Mouse (Mus musculus) liver, adult 2 months (tissue): Measurements from ENCODE around the gene Dram1. TPM values are rescaled to one million over a fixed set of nuclear protein-coding genes. Genes with fewer than 3 reads are reported as not detected.

Source experiments
- DNase-seq: peaks from one replicate; pipeline ENCODE4 v3.0.0-alpha.2; 2011; ENCODE audit warnings: low read depth, low spot score; ENCODE audit errors: extremely low read depth
- H3K27ac ChIP-seq: fragments of 200-500 bp; replicated peaks from 2 replicates; pipeline ENCODE4 v1.5.1; 2012; ENCODE audit warnings: low read depth, mild to moderate bottlenecking, control low read depth, inconsistent platforms, low read length; ENCODE audit not compliant: insufficient read depth
- H3K27me3 ChIP-seq: fragments of 200-500 bp; 2 replicates; pipeline ENCODE4 v1.6.1; 2012; ENCODE audit warnings: mild to moderate bottlenecking, moderate library complexity, low read length, inconsistent platforms; ENCODE audit not compliant: control insufficient read depth, insufficient read depth
- H3K36me3 ChIP-seq: fragments of 200-500 bp; 2 replicates; pipeline ENCODE4 v1.6.1; 2012; ENCODE audit warnings: low read length, inconsistent platforms; ENCODE audit not compliant: control insufficient read depth, insufficient read depth
- H3K4me1 ChIP-seq: fragments of 200-500 bp; 2 replicates; pipeline ENCODE4 v1.6.1; 2011; ENCODE audit warnings: low read length; ENCODE audit not compliant: control insufficient read depth, insufficient read depth
- H3K4me3 ChIP-seq: fragments of 200-500 bp; 2 replicates; pipeline ENCODE4 v1.5.1; 2011; ENCODE audit warnings: low read depth, mild to moderate bottlenecking, control low read depth, low read length, moderate library complexity; ENCODE audit not compliant: insufficient read depth
- H3K79me2 ChIP-seq: fragments of 200-500 bp; 2 replicates; pipeline ENCODE4 v1.6.1; 2012; ENCODE audit warnings: inconsistent platforms, mild to moderate bottlenecking, low read length, moderate library complexity; ENCODE audit not compliant: control insufficient read depth, insufficient read depth
- H3K9ac ChIP-seq: fragments of 200-500 bp; 2 replicates; pipeline ENCODE4 v1.6.1; 2012; ENCODE audit warnings: low read depth, mild to moderate bottlenecking, control low read depth, inconsistent platforms, low read length
- CTCF ChIP-seq: fragments of 200-500 bp; IDR thresholded peaks from 2 replicates; pipeline ENCODE4 v1.5.1; 2011; ENCODE audit warnings: low read depth, low read length, control low read depth
- POLR2A ChIP-seq: fragments of 200-500 bp; IDR thresholded peaks from 2 replicates; pipeline ENCODE4 v1.6.1; 2011; ENCODE audit warnings: low read length, control low read depth; ENCODE audit not compliant: insufficient read depth; ENCODE audit errors: extremely low read depth
- WGBS: fragments of 180-500 bp; shearing (Covaris S2); methylation state at CpG from one replicate; pipeline ENCODE4 v1.1.7; 2018; 5-methylcytosine and 5-hydroxymethylcytosine counted together
- polyA plus RNA-seq: library from polyadenylated mRNA; depleted of rRNA; stranded (reverse); fragments of >200 nt; gene quantifications from 2 replicates; pipeline ENCODE4 v1.2.3, GENCODE M21; 2012; rRNA removed
- total RNA-seq: library from RNA; depleted of rRNA; stranded (reverse); fragments of >200 nt; gene quantifications from 2 replicates; pipeline ENCODE4 v1.2.3, GENCODE M21; 2014; rRNA removed

Dram1 gene
- total and polyA plus RNA-seq, 2 experiments, result 0.46 to 0.60 TPM

DNA sequence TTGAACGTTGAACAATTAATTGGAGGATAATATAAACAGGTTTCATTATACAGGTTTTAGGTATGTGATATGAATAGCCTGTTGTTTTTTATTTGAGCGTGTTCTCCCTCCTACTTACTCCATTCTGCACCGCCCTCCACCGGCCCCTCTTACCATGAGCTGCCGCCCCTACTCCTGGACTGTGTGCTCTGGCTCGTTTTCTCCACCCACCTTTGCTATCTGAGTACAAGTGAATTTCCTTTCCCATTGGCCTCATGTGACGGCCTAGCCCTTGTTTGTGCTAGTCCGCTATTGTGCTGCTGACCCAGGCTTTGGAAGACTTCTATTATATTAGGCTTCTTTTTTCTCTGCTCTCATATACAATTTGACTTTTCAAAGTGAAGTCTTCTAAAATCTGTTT, 91.6 kb downstream of the Dram1 start:
- Histone ChIP-seq H3K9ac (no peak overlapping the region), H3K4me3 (no peak overlapping the region), H3K27me3 (no peaks in the 10 kb centered on the region), H3K27ac (no peak overlapping the region), H3K4me1 (no peaks in the 10 kb centered on the region), H3K36me3 (no peaks in the 10 kb centered on the region), H3K79me2 (no peaks in the 10 kb centered on the region)
- WGBS, result 82% methylated on average over 8 of the region's 8 CpGs
- TF ChIP-seq CTCF (no peak), POLR2A (no peak)
- no peak for DNase-seq

- Histone ChIP-seq H3K4me1 (no peaks in the 10 kb centered on the region), H3K36me3 (no peaks in the 10 kb centered on the region), H3K9ac (no peak overlapping the region), H3K79me2 (no peaks in the 10 kb centered on the region), H3K4me3 (no peak overlapping the region), H3K27ac (no peak overlapping the region), H3K27me3 (no peaks in the 10 kb centered on the region)
- 89% methylated on average over 4 of the region's 4 CpGs for WGBS
- TF ChIP-seq CTCF (no peak), POLR2A (no peak)
- DNase-seq, result no peak
Measured at GRCm38 (mm10) chr10:88284343-88284990, 94.4 kb downstream of the Dram1 start.

DNA sequence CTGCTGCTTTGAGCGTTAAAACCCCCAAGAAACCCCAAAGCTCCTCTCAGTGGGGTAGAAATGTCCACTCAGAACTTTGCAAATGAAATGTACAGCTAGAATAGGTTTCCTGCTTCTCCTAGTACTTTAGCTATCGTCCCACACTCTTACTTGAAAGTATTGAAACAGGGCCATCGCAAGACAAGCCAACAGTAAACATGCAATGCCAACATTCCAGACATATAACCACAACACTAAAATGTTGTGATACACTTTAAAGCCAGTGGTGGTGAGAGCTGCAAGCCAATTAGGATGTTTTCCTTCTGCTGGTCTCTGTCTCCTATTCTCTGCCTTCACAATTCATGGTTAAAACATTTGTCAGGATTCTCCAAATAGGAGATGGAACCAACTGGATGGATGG, 97.2 kb downstream of the Dram1 start:
- Histone ChIP-seq H3K9ac (no peak overlapping the region), H3K27ac (no peak overlapping the region), H3K4me3 (no peak overlapping the region), H3K27me3 (no peaks in the 10 kb centered on the region), H3K36me3 (no peaks in the 10 kb centered on the region), H3K4me1 (no peaks in the 10 kb centered on the region), H3K79me2 (no peaks in the 10 kb centered on the region)
- WGBS, result 85% methylated on average over 3 of the region's 3 CpGs
- no peak for DNase-seq
- TF ChIP-seq CTCF (no peak), POLR2A (no peak)

- Histone ChIP-seq H3K4me3 (no peak overlapping the region), H3K79me2 (no peaks in the 10 kb centered on the region), H3K27me3 (no peaks in the 10 kb centered on the region), H3K4me1 (no peaks in the 10 kb centered on the region), H3K9ac (no peak overlapping the region), H3K36me3 (no peaks in the 10 kb centered on the region), H3K27ac (no peak overlapping the region)
- 76% methylated on average over 5 of the region's 5 CpGs for WGBS
- no peak for DNase-seq
- TF ChIP-seq CTCF, result no peak
- TF ChIP-seq POLR2A, result no peak
Measured at GRCm38 (mm10) chr10:88274045-88274444, 104.8 kb downstream of the Dram1 start.

Other genes starting within 250 kb of the Dram1 start
- gene Parpbp, start 232.1 kb downstream of the Dram1 start, total RNA-seq, result 0.09 and 0.67 TPM in 2 replicates
- gene Parpbp, start 232.1 kb downstream of the Dram1 start, polyA plus RNA-seq, result 0.02 TPM in 1 of 2 replicates, not detected in the other
- 8.9 and 11.3 TPM in 2 replicates for gene Nup37, start 232.1 kb downstream of the Dram1 start, total RNA-seq
- 2.4 and 3.4 TPM in 2 replicates for gene Nup37, start 232.1 kb downstream of the Dram1 start, polyA plus RNA-seq
- 45.6 and 50.2 TPM in 2 replicates for gene Washc3, start 178.0 kb downstream of the Dram1 start, total RNA-seq
- gene Washc3, start 178.0 kb downstream of the Dram1 start, polyA plus RNA-seq, result 8.7 and 9.4 TPM in 2 replicates
- gene Gnptab, start 52 bp upstream of the Dram1 start, total RNA-seq, result 5.2 and 6.8 TPM in 2 replicates
- gene Gnptab, start 52 bp upstream of the Dram1 start, polyA plus RNA-seq, result 2.7 TPM in 2 replicates
- not detected in 2 replicates for gene Sycp3, start 80.5 kb upstream of the Dram1 start, total RNA-seq
- gene Sycp3, start 80.5 kb upstream of the Dram1 start, polyA plus RNA-seq, result not detected in 2 replicates
- 118 and 137 TPM in 2 replicates for gene Chpt1, start 125.0 kb upstream of the Dram1 start, total RNA-seq
- gene Chpt1, start 125.0 kb upstream of the Dram1 start, polyA plus RNA-seq, result 59.0 and 120 TPM in 2 replicates
- gene Mybpc1, start 226.1 kb upstream of the Dram1 start, total RNA-seq, result 1.7 TPM in 1 of 2 replicates, not detected in the other
- not detected in 2 replicates for gene Mybpc1, start 226.1 kb upstream of the Dram1 start, polyA plus RNA-seq